Mouse (Mus musculus): Measurements from ENCODE around the gene Pnma1. TPM values are rescaled to one million over a fixed set of nuclear protein-coding genes. Genes with fewer than 3 reads are reported as not detected.
A peak's percentile ranks its signal among the peaks of the same experiment; 100 is the strongest.

Pnma1 gene
- polyA plus RNA-seq, 1 experiment, result 20.5 TPM

DNA sequence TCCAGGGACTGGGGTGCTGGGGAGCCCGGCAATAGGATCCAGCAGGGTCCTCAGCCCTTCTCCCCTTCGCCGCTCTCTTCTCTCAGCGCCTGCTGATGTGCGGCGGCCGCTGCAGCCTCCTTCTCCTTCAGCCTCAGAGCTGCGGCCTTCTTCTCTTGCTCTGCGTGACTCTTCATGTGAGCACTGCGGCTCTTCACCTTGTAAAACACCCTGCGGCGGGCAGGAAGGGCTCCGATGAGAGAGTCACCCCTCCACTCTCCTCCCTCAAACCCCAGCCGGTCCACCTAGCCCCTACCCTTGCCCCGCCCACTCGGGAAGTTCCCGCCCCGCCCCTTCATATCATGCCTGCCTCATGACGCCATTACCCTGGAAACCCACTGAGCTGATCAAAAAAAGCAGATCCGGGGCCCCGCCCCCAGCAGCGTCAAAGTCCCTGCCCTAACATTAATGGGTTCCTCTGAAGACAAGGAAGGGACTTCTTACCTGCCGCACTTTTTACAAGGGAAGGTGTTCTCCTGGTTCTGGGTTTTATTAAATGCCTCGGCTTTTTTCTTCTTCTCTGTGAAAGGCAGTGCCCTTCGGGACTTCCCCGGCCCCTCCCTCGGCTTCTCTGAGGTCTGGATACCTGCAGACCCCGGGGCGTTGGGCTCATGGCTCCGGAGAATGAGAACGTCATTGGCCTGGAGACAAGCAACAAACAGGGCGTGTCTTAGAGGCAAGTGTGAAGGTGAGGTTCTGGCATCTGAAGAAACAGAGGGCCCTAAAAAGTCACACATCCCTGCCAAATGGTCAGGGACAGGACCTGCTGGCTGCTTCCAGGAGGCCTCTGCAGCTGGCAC lies 4.3 kb upstream of the Pnma1 start:
- TF ChIP-seq POLR2A (IDR thresholded peaks at IDR 0.05; ENCODE audit: control insufficient read depth, low read depth, low read length) (no peak), CTCF (IDR thresholded peaks at IDR 0.05; ENCODE audit: control insufficient read depth, insufficient read depth, insufficient replicate concordance, low read depth, low read length) (no peak)
- peak overlapping the region; percentile 86 for H3K4me3 ChIP-seq (ENCODE audit: control insufficient read depth, low read depth, low read length)
- no peaks in the 10 kb centered on the region; the same call in 1 of the 2 replicates for H3K36me3 ChIP-seq (ENCODE audit: control insufficient read depth, insufficient read depth, low read length)
- H3K4me1 ChIP-seq (ENCODE audit: control insufficient read depth, insufficient read depth, low read length), result peaks cover 23% of the 10 kb centered on the region
- H3K27ac ChIP-seq (ENCODE audit: control insufficient read depth, insufficient read depth, low read depth, low read length), result no peak overlapping the region
- peaks cover 3% of the 10 kb centered on the region; the same call in 1 of the 2 replicates for H3K27me3 ChIP-seq (ENCODE audit: control insufficient read depth, insufficient read depth, low read length)

DNA sequence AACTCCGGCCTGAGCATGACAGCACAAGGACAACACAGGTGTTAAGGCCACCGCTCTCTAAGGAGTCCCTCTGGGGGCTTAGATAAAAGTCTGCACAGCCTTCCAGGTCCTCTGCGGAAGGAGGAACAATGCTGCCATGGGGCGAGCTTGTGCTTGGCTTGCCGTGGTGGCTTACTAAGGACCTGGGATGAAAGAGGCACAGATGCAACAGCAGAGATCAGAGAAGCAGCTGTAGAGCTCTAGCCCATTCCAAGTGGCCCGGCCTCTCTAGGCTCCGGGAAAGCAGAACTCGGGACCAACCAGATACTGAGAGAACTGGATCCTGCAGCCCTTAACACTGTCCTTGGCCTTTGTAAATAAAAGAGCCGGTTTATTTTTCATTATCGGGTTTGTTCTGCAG lies 3.6 kb upstream of the Pnma1 start:
- Histone ChIP-seq H3K36me3 (ENCODE audit: control insufficient read depth, insufficient read depth, low read length) (no peaks in the 10 kb centered on the region; the same call in 1 of the 2 replicates), H3K27ac (ENCODE audit: control insufficient read depth, insufficient read depth, low read depth, low read length) (no peak overlapping the region), H3K4me3 (ENCODE audit: control insufficient read depth, low read depth, low read length) (peak overlapping the region; percentile 86), H3K27me3 (ENCODE audit: control insufficient read depth, insufficient read depth, low read length) (peaks cover 3% of the 10 kb centered on the region; the same call in 1 of the 2 replicates), H3K4me1 (ENCODE audit: control insufficient read depth, insufficient read depth, low read length) (peaks cover 26% of the 10 kb centered on the region)
- no peak for TF ChIP-seq POLR2A (IDR thresholded peaks at IDR 0.05; ENCODE audit: control insufficient read depth, low read depth, low read length)
- no peak for TF ChIP-seq CTCF (IDR thresholded peaks at IDR 0.05; ENCODE audit: control insufficient read depth, insufficient read depth, insufficient replicate concordance, low read depth, low read length)

DNA sequence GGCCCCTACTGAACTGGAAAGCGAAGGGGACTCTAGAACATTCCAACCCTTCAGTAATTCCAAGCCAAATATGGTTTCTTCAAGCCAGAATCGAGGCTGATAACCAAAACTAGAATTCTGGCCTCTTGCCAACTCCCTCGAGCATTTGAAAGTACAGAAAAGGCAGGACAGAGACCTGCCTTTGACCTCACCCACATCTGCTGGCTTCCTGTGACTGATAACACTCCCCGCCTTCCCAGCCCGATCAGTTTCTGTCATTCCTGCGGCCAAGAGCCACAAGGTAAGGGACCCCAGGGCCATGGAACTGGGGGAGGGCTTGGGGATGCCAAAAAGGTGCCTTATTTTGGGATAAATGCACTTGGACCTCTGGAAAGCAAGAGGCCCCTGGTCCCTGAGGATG lies 2.7 kb upstream of the Pnma1 start:
- Histone ChIP-seq H3K36me3 (ENCODE audit: control insufficient read depth, insufficient read depth, low read length) (no peaks in the 10 kb centered on the region; the same call in 1 of the 2 replicates), H3K4me1 (ENCODE audit: control insufficient read depth, insufficient read depth, low read length) (peaks cover 30% of the 10 kb centered on the region), H3K27me3 (ENCODE audit: control insufficient read depth, insufficient read depth, low read length) (peaks cover 3% of the 10 kb centered on the region; the same call in 1 of the 2 replicates), H3K4me3 (ENCODE audit: control insufficient read depth, low read depth, low read length) (peak overlapping the region; percentile 79), H3K27ac (ENCODE audit: control insufficient read depth, insufficient read depth, low read depth, low read length) (no peak overlapping the region)
- TF ChIP-seq POLR2A (IDR thresholded peaks at IDR 0.05; ENCODE audit: control insufficient read depth, low read depth, low read length) (no peak), CTCF (IDR thresholded peaks at IDR 0.05; ENCODE audit: control insufficient read depth, insufficient read depth, insufficient replicate concordance, low read depth, low read length) (no peak)

DNA sequence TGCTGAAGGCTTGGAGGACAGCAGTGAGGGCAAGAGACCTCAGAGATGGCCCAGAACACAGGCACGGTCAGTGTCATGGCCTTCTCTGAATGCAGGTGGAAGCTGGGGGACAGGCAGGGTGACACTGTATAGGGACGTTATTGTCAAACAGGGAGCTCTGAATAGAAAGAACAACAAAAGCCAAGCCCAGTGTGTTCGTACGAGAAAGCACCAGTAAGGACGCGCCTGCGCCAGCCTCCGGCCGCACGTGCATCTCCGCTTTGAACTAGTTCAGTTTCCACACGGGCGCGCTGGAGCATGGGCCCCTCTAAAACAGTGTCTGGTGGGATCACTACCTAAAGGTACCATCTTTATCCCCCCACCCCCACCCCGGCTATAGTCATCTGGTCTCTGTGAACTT lies 1.7 kb upstream of the Pnma1 start:
- no peak for TF ChIP-seq CTCF (IDR thresholded peaks at IDR 0.05; ENCODE audit: control insufficient read depth, insufficient read depth, insufficient replicate concordance, low read depth, low read length)
- TF ChIP-seq POLR2A (IDR thresholded peaks at IDR 0.05; ENCODE audit: control insufficient read depth, low read depth, low read length), result no peak
- peak overlapping the region; percentile 78 for H3K4me3 ChIP-seq (ENCODE audit: control insufficient read depth, low read depth, low read length)
- H3K36me3 ChIP-seq (ENCODE audit: control insufficient read depth, insufficient read depth, low read length), result no peaks in the 10 kb centered on the region; the same call in 1 of the 2 replicates
- peaks cover 30% of the 10 kb centered on the region for H3K4me1 ChIP-seq (ENCODE audit: control insufficient read depth, insufficient read depth, low read length)
- H3K27ac ChIP-seq (ENCODE audit: control insufficient read depth, insufficient read depth, low read depth, low read length), result no peak overlapping the region
- H3K27me3 ChIP-seq (ENCODE audit: control insufficient read depth, insufficient read depth, low read length), result peaks cover 3% of the 10 kb centered on the region; the same call in 1 of the 2 replicates

DNA sequence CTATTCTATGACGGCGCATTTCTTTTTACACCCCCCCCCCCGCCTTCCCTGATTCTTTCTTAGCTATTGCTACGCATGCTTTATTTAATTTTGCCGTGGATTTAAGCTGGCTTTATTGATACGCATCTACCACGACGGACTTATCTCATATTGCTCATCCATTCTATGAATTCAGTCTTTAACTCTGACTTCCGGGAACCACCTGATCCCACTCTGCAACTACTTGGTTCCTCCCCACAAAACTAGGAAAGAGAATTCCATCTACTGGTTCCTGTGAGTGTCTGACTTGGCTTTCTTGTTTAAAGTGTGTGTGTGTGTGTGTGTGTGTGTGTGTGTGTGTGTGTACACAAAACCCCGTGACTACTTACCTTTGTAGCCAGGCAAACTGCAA lies 328 bp upstream of the Pnma1 start:
- TF ChIP-seq CTCF (IDR thresholded peaks at IDR 0.05; ENCODE audit: control insufficient read depth, insufficient read depth, insufficient replicate concordance, low read depth, low read length) (no peak), POLR2A (IDR thresholded peaks at IDR 0.05; ENCODE audit: control insufficient read depth, low read depth, low read length) (no peak)

DNA sequence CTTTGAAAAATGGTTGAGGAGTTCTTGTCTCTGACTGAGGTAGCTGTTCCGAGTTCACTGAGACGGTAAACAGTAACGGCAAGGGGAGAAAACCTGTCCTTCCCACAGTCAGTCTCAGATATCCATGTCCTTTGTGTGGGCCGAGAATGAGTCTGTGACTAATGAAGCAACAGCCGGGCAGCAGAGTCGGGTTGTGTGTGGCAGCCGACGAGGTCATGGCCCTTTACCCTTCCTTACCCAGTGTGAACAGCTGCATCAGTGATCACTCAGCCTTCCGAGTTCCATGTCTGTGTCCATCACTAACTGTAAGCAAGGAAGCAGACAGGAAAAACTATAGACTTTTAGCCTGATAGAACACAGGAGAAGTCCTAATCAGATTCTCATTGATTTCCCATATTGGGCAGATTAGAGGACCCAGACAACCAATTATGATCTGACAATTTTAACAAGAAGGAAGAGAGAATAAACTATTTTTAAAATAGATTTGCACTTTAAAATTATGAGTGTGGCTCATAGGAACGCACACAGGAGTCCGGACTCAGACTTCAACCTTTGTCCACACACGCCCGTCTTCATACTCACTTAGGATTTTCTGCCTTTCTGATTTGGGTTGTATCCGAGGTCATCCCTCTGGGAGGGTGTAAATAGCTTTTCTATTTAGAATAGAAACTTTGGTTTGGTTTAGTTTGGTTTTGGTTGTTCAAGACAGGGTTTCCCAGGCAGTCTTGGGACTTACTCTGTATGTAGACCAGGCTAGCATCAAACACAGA lies 5.8 kb downstream of the Pnma1 start:
- TF ChIP-seq POLR2A (IDR thresholded peaks at IDR 0.05; ENCODE audit: control insufficient read depth, low read depth, low read length), result no peak
- no peak for TF ChIP-seq CTCF (IDR thresholded peaks at IDR 0.05; ENCODE audit: control insufficient read depth, insufficient read depth, insufficient replicate concordance, low read depth, low read length)

More for the DNA sequence above, 328 bp upstream of the Pnma1 start:
- Histone ChIP-seq H3K4me3 (ENCODE audit: control insufficient read depth, low read depth, low read length) (peak overlapping the region; percentile 90), H3K4me1 (ENCODE audit: control insufficient read depth, insufficient read depth, low read length) (peaks cover 30% of the 10 kb centered on the region), H3K27me3 (ENCODE audit: control insufficient read depth, insufficient read depth, low read length) (peaks cover 3% of the 10 kb centered on the region; the same call in 1 of the 2 replicates), H3K36me3 (ENCODE audit: control insufficient read depth, insufficient read depth, low read length) (no peaks in the 10 kb centered on the region; the same call in 1 of the 2 replicates), H3K27ac (ENCODE audit: control insufficient read depth, insufficient read depth, low read depth, low read length) (no peak overlapping the region; the same call in none of the 2 replicates)

DNA sequence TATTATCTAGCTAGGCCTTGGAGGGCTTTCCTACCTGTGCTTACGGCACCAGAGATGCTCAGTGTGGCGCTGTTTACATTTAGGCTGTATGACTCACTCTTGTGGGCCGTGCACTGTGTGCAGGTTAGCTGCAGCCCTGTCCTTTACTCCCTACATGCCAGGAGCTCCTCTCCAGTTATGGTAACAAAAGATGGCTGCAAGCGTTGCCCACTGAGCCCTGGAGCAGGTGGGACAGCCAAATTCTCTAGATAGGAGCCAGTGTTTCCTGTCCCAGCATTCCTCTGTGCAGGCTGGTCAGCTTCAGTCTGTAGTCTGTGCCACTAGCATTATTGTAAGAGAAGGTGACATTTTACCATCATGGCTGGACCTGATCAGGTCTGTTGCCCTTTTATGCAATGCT lies 7.0 kb downstream of the Pnma1 start:
- Histone ChIP-seq H3K4me1 (ENCODE audit: control insufficient read depth, insufficient read depth, low read length) (no peaks in the 10 kb centered on the region), H3K36me3 (ENCODE audit: control insufficient read depth, insufficient read depth, low read length) (no peaks in the 10 kb centered on the region), H3K27ac (ENCODE audit: control insufficient read depth, insufficient read depth, low read depth, low read length) (no peak overlapping the region), H3K4me3 (ENCODE audit: control insufficient read depth, low read depth, low read length) (no peak overlapping the region), H3K27me3 (ENCODE audit: control insufficient read depth, insufficient read depth, low read length) (no peaks in the 10 kb centered on the region)
- TF ChIP-seq POLR2A (IDR thresholded peaks at IDR 0.05; ENCODE audit: control insufficient read depth, low read depth, low read length), result no peak
- no peak for TF ChIP-seq CTCF (IDR thresholded peaks at IDR 0.05; ENCODE audit: control insufficient read depth, insufficient read depth, insufficient replicate concordance, low read depth, low read length)

More for the DNA sequence above, 5.8 kb downstream of the Pnma1 start:
- Histone ChIP-seq H3K4me3 (ENCODE audit: control insufficient read depth, low read depth, low read length) (no peak overlapping the region), H3K27ac (ENCODE audit: control insufficient read depth, insufficient read depth, low read depth, low read length) (no peak overlapping the region), H3K4me1 (ENCODE audit: control insufficient read depth, insufficient read depth, low read length) (peaks cover 5% of the 10 kb centered on the region), H3K27me3 (ENCODE audit: control insufficient read depth, insufficient read depth, low read length) (no peaks in the 10 kb centered on the region), H3K36me3 (ENCODE audit: control insufficient read depth, insufficient read depth, low read length) (no peaks in the 10 kb centered on the region; the same call in 1 of the 2 replicates)
